Mouse (Mus musculus) MEL-GATA-1-ER (cell line): ENCODE results near the gene Ralgps1.
"Not testable (repeated sequence)": the region's sequence is repeated elsewhere in the genome, so short reads cannot be mapped to it uniquely, and the experiment has no call there.

Experiments
- DNase-seq: peaks from one replicate; pipeline ENCODE4 v3.0.0-alpha.2; 2012; ENCODE audit warnings: low read depth; ENCODE audit errors: extremely low read depth

The Ralgps1 gene

GRCm38 (mm10) chr2:33137244-33137643, 234.0 kb downstream of the Ralgps1 start:
- no peak for DNase-seq

GRCm38 (mm10) chr2:33136366-33136765, 234.9 kb downstream of the Ralgps1 start:
- DNase-seq, result no peak

- no peak for DNase-seq
Measured at GRCm38 (mm10) chr2:33134766-33135490, 236.4 kb downstream of the Ralgps1 start.

GRCm38 (mm10) chr2:33132306-33132705, 239.0 kb downstream of the Ralgps1 start:
- no peak for DNase-seq

- DNase-seq, result peak; percentile 53
Measured at GRCm38 (mm10) chr2:33131500-33132092, 239.7 kb downstream of the Ralgps1 start, which contains the start of gene Garnl3. TSS of gene Garnl3 (minus strand) at chr2:33131654.

GRCm38 (mm10) chr2:33130526-33131483, 240.5 kb downstream of the Ralgps1 start:
- DNase-seq, result peak; percentile 96

- DNase-seq, result no peak
Measured at GRCm38 (mm10) chr2:33130141-33130525, 241.2 kb downstream of the Ralgps1 start.

- no peak for DNase-seq
Measured at GRCm38 (mm10) chr2:33129696-33130095, 241.6 kb downstream of the Ralgps1 start.

- DNase-seq, result no peak
Measured at GRCm38 (mm10) chr2:33129005-33129404, 242.3 kb downstream of the Ralgps1 start.

GRCm38 (mm10) chr2:33127271-33127670, 244.0 kb downstream of the Ralgps1 start:
- DNase-seq, result no peak

GRCm38 (mm10) chr2:33122856-33123255, 248.4 kb downstream of the Ralgps1 start:
- no peak for DNase-seq

- no peak for DNase-seq
Measured at GRCm38 (mm10) chr2:33100536-33100935, 270.8 kb downstream of the Ralgps1 start.

GRCm38 (mm10) chr2:33097326-33097725, 274.0 kb downstream of the Ralgps1 start:
- not testable (repeated sequence) for DNase-seq

GRCm38 (mm10) chr2:33095221-33095671, 276.0 kb downstream of the Ralgps1 start:
- DNase-seq, result no peak

GRCm38 (mm10) chr2:33090620-33091520, 280.4 kb downstream of the Ralgps1 start:
- DNase-seq, result no peak

- not testable (repeated sequence) for DNase-seq
Measured at GRCm38 (mm10) chr2:33090033-33090400, 281.3 kb downstream of the Ralgps1 start.

- DNase-seq, result no peak
Measured at GRCm38 (mm10) chr2:33089356-33090032, 281.8 kb downstream of the Ralgps1 start.

GRCm38 (mm10) chr2:33086671-33087363, 284.5 kb downstream of the Ralgps1 start:
- no peak for DNase-seq

- DNase-seq, result no peak
Measured at GRCm38 (mm10) chr2:33086016-33086596, 285.2 kb downstream of the Ralgps1 start.
